Mouse (Mus musculus) hindbrain, embryonic 10.5 days (tissue): ENCODE measurements around the gene Rnf19b. TPM values are rescaled to one million over a fixed set of nuclear protein-coding genes. Genes with fewer than 3 reads are reported as not detected.
A peak's percentile ranks its signal among the peaks of the same experiment; 100 is the strongest.

Experiments used
- DNase-seq: peaks from one replicate; pipeline ENCODE4 v3.0.0-alpha.2; 2017; ENCODE audit warnings: low spot score
- H3K27ac ChIP-seq: fragments of 300-500 bp; sonication (generic); 2 replicates; pipeline ENCODE4 v1.5.1; 2016; ENCODE audit warnings: mild to moderate bottlenecking, moderate library complexity
- H3K27me3 ChIP-seq: fragments of 300-500 bp; sonication (generic); 2 replicates; pipeline ENCODE4 v1.6.1; 2016; ENCODE audit warnings: mild to moderate bottlenecking; ENCODE audit not compliant: poor library complexity, insufficient read depth, severe bottlenecking
- H3K36me3 ChIP-seq: fragments of 300-500 bp; sonication (generic); 2 replicates; pipeline ENCODE4 v1.6.1; 2016; ENCODE audit warnings: mild to moderate bottlenecking, moderate library complexity
- H3K4me1 ChIP-seq: fragments of 300-500 bp; sonication (generic); replicated peaks from 2 replicates; pipeline ENCODE4 v1.6.1; 2016; ENCODE audit warnings: mild to moderate bottlenecking
- H3K4me3 ChIP-seq: fragments of 300-500 bp; sonication (generic); 2 replicates; pipeline ENCODE4 v1.5.1; 2016; ENCODE audit warnings: mild to moderate bottlenecking, moderate library complexity
- H3K9me3 ChIP-seq: fragments of 300-500 bp; sonication (generic); 2 replicates; pipeline ENCODE4 v1.6.1; 2016; ENCODE audit warnings: mild to moderate bottlenecking, moderate library complexity
- WGBS: fragments of 180-500 bp; shearing (Covaris S2); methylation state at CpG from one replicate; pipeline ENCODE4 v1.1.7; 2016; 5-methylcytosine and 5-hydroxymethylcytosine counted together
- polyA plus RNA-seq: library from polyadenylated mRNA; unstranded; fragments of >200 nt; fragmentation: Nextera tagmentation; extraction: Ambion mirVana; gene quantifications from 2 replicates; pipeline ENCODE4 v1.2.1, GENCODE M21; 2016

Rnf19b gene
- polyA plus RNA-seq, result 9.2 and 9.9 TPM in 2 replicates

DNA sequence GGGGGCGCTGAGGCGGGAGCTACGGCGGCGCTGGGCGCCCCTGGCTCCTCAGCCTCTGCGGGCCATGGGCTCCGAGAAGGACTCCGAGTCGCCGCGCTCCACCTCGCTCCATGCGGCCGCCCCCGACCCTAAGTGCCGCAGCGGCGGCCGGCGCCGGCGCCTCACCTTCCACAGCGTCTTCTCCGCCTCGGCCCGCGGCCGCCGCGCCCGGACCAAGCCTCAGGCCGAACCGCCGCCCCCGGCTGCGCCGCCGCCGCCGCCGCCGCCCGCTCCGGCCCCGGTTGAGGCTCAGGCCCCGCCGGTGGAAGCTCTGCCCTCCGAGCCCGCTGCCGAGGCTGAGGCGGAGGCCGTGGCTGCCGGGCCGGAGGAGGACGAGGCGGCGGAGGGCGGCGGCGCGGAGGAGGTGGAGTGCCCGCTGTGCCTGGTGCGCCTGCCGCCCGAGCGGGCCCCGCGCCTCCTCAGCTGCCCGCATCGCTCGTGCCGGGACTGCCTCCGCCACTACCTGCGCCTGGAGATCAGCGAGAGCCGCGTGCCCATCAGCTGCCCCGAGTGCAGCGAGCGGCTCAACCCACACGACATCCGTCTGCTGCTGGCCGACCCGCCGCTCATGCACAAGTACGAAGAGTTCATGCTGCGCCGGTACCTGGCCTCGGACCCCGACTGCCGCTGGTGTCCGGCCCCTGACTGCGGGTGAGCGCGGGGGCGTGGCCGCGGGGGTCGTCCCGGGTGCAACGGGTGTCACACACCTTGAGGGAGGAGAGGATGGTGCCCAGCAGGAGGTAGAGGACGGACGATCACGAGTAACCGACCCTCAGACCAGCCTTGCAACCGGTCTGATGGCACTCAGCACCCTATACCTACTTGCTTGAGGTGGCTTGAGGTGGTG is at the start of gene Rnf19b:
TSS of gene Rnf19b (plus strand) at position 65 of the 886 bp plus-strand sequence.
- peaks cover 23% of the 10 kb centered on the region for H3K4me1 ChIP-seq
- H3K36me3 ChIP-seq, result no peaks in the 10 kb centered on the region
- under 1% methylated on average over 104 of the region's 107 CpGs for WGBS
- H3K27ac ChIP-seq, result peak within 1 kb of the TSS; percentile 94
- H3K4me3 ChIP-seq, result peak within 1 kb of the TSS; percentile 81
- no peaks in the 10 kb centered on the region for H3K9me3 ChIP-seq
- peak; percentile 57 for DNase-seq
- no peaks in the 10 kb centered on the region for H3K27me3 ChIP-seq

DNA sequence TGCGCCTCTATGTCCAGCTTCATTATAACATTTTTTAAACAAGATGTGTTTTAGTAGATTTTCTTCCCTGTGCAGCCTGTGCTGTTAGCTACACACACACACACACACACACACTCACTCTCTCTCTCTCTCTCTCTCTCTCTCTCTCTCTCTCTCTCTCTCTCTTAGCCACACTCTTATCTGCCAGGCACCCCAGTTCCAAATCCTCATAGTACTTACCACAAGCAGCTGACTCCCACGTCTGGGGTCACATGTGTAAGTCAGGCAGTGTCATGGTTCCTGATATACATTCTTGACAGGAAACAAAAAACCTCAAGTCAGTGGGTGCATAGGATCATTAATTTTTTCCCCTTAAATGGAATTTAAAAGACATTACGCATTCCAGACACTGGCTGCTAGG is 49.4 kb upstream of the Rnf19b start:
- no peak for DNase-seq
- Histone ChIP-seq H3K9me3 (no peaks in the 10 kb centered on the region), H3K36me3 (peaks cover 78% of the 10 kb centered on the region), H3K27ac (no peak overlapping the region), H3K4me3 (no peak overlapping the region), H3K27me3 (no peaks in the 10 kb centered on the region), H3K4me1 (peaks cover 10% of the 10 kb centered on the region)
- WGBS, result 92% methylated on average over 3 of the region's 3 CpGs

DNA sequence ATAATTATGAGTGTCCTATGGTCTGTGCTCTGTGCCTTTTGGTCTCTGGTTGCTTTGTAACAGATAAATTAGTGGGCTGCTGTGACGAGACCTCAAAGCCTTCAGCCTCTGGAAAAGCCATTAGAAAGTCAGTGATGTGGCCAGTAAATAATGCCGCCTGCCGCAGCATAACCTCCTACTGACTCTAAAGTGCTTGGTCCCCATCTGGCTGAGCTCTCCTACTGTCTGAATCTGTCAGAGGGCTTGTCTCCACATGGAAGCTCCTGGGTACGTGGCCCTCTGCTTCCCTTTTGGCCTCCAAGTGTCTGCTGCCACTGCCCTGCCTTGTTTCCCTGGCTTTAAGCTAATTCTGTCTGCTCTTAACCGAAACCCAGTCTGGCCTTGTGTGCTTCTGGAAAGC is 48.5 kb upstream of the Rnf19b start:
- H3K9me3 ChIP-seq, result no peaks in the 10 kb centered on the region
- no peak overlapping the region for H3K27ac ChIP-seq
- peaks cover 10% of the 10 kb centered on the region for H3K4me1 ChIP-seq
- WGBS, result 73% methylated on average over 5 of the region's 5 CpGs
- no peaks in the 10 kb centered on the region for H3K27me3 ChIP-seq
- no peak for DNase-seq
- H3K36me3 ChIP-seq, result peaks cover 72% of the 10 kb centered on the region
- H3K4me3 ChIP-seq, result no peak overlapping the region

DNA sequence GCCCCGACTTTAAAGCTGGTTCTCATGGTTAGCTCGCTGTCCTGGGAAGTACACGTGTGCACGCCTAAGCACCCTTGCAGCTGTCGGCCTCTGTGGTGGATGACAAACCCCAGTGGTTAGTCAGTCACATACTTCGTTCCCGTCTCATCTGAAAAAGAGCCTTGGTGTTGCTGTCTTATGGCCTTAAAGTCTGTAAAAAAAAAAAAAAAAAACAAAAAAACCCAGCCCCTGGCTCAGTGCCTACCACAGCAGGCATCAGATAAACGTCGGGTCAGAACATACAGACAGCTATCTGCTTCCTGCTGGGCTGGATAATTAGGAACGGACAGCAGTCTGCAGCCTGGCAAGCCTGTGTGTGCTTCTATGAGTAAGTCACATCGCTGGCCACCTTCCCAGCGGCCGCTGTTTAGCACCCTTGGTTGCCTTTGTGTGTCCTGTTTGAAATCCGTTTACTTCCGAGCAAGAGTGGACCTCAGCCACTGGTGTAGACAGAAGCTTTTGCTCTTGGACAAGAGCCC is 46.4 kb upstream of the Rnf19b start:
- no peak for DNase-seq
- no peak overlapping the region for H3K4me3 ChIP-seq
- H3K27ac ChIP-seq, result no peak overlapping the region
- 46% methylated on average over 15 of the region's 15 CpGs for WGBS
- H3K4me1 ChIP-seq, result peaks cover 17% of the 10 kb centered on the region
- H3K36me3 ChIP-seq, result peaks cover 51% of the 10 kb centered on the region
- 0 out of 2 replicates have a peak, but pooled peaks cover 2% of the 10 kb centered on the region for H3K9me3 ChIP-seq
- peaks cover 4% of the 10 kb centered on the region; the same call in 1 of the 2 replicates for H3K27me3 ChIP-seq

DNA sequence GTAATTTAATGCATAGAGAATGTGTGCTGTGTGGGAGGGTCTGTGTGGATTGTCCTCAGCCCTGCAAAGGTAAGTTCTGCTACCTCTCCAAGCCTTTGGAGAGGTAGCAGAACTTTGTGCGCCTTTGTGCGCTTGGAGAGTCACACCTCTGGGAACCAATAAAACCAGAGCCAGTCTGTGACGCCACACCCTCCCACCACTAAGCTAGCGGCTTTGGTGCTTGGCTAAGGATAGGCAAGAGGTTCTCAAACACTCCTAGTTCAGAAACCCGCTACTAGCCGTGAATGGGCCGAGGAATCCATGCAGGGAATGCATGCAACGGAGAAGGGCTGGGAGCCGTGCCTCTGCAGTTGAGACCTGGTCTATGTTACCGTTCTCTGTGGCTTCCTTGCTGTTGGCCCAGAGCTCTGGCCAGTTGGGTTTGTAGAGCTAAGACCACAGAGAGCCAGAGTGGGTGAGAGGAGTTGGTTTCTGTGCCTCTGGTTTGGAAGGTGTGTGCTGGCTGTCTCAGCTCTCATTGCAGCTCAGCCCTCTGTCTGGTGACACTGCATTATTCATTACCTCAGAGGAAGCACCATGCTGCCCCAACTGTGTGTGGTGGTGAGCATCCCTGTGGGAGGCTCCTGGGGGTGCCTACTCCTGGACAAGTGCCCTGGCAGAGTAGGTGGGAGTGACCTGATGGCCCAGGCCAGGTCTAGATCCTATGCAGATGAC is 44.8 kb upstream of the Rnf19b start:
- no peak overlapping the region for H3K4me3 ChIP-seq
- peaks cover 34% of the 10 kb centered on the region for H3K36me3 ChIP-seq
- 64% methylated on average over 10 of the region's 10 CpGs for WGBS
- no peak for DNase-seq
- H3K27me3 ChIP-seq, result peaks cover 4% of the 10 kb centered on the region; the same call in 1 of the 2 replicates
- no peak overlapping the region for H3K27ac ChIP-seq
- peaks cover 17% of the 10 kb centered on the region for H3K4me1 ChIP-seq
- 0 out of 2 replicates have a peak, but pooled peaks cover 2% of the 10 kb centered on the region for H3K9me3 ChIP-seq

DNA sequence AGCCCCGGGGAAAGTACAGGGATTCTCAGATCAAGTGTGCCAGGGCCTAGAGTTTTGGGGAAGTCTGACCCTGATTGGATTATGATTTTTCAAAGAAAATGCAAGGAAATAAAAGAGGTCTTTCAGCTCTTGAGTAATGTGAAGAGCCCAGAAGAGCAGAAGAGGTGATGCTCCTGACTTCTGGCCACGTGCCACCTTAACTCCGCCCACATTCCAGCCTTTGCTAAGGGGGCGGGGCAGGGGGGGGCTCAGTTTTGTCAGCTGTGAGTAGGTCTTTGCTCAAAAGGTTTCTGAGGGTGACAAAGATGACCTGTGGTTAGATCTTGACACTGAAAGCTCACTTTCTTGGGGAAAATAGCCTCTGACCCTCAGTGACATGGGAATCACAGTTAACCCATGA is 41.7 kb upstream of the Rnf19b start:
- no peak overlapping the region for H3K27ac ChIP-seq
- H3K4me3 ChIP-seq, result no peak overlapping the region
- WGBS, result 34% methylated on average over 4 of the region's 4 CpGs
- H3K4me1 ChIP-seq, result peaks cover 24% of the 10 kb centered on the region
- peaks cover 4% of the 10 kb centered on the region; the same call in 1 of the 2 replicates for H3K27me3 ChIP-seq
- H3K9me3 ChIP-seq, result 0 out of 2 replicates have a peak, but pooled peaks cover 2% of the 10 kb centered on the region
- DNase-seq, result no peak
- peaks cover 5% of the 10 kb centered on the region; the same call in 1 of the 2 replicates for H3K36me3 ChIP-seq

DNA sequence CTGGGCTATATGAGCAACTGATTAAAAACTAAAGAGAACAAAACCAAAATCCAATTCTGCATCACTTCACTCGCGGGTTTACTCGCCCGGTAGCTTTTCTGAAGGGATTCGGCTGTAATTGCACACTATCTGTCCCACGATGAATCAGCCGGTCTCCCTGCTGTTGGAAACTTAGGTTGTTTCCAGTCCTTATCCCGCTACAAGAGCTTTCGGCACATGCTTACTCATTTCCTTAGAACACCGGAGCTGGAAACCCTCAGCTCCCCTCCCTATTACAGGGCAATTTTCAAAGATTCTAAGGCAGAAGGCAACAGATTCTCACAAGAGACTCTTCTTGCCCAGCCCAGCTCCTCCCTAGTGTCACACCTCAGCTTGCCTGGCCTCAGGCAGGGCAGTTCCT is 40.9 kb upstream of the Rnf19b start:
- Histone ChIP-seq H3K27ac (no peak overlapping the region), H3K36me3 (no peaks in the 10 kb centered on the region), H3K4me1 (peaks cover 19% of the 10 kb centered on the region), H3K4me3 (no peak overlapping the region), H3K9me3 (0 out of 2 replicates have a peak, but pooled peaks cover 2% of the 10 kb centered on the region), H3K27me3 (peaks cover 4% of the 10 kb centered on the region; the same call in 1 of the 2 replicates)
- 91% methylated on average over 10 of the region's 10 CpGs for WGBS
- DNase-seq, result no peak

DNA sequence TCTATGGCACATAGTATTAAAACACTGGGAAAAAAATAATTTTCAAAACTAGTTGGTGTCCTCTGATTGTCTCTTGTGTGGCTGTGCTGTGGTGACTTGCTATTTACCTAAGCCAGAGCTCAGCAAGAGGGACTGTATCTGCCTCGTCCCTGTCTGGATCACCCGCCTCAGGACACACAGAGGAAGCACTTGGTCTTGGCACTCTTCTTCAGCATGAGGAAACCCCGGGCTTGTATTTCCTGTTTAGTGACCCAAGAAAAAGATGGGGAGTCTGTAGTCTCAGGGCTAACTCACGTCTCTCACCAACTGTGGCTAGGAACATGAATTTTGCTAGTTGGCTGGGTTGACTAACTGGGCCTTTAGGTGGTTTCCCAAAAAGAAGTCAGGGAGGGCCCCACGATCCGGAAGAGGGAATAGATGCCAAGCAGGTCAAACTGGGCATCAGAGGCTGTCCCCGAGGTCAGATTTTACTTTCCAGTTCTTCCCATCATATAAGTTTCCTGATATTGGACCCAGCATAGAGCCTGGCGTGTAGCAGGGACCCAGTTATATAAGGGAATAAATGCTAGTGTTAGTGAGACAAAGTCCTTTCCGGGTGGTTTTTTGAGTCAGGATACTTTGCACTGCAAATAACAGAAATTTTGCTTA is 39.2 kb upstream of the Rnf19b start:
- no peak overlapping the region for H3K4me3 ChIP-seq
- DNase-seq, result no peak
- H3K27me3 ChIP-seq, result peaks cover 4% of the 10 kb centered on the region; the same call in 1 of the 2 replicates
- 84% methylated on average over 9 of the region's 9 CpGs for WGBS
- H3K36me3 ChIP-seq, result no peaks in the 10 kb centered on the region
- H3K27ac ChIP-seq, result no peak overlapping the region
- peaks cover 14% of the 10 kb centered on the region for H3K4me1 ChIP-seq
- H3K9me3 ChIP-seq, result 0 out of 2 replicates have a peak, but pooled peaks cover 2% of the 10 kb centered on the region

DNA sequence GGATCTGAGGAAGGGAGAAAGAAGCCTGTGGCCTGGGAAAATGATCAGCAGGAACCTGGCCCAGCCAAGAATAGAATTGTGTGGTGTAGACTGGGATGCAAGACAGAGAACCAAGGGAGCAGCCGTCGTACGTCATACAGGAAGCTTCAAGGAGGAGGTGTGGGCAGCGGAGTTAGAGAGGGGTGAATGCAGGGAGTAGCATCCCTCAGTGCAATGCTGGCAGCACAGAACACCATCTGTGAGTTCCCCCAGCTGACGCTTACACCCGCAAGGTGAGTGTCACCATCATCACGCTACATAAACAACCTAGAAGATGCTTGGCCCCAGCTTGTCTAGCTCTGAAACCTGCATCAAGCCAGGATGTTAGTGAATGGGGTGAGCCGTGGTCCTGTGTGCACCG is 38.3 kb upstream of the Rnf19b start:
- H3K27ac ChIP-seq, result no peak overlapping the region; the same call in 1 of the 2 replicates
- peaks cover 4% of the 10 kb centered on the region; the same call in 1 of the 2 replicates for H3K27me3 ChIP-seq
- H3K4me1 ChIP-seq, result peaks cover 14% of the 10 kb centered on the region
- DNase-seq, result no peak
- WGBS, result 83% methylated on average over 9 of the region's 9 CpGs
- 0 out of 2 replicates have a peak, but pooled peaks cover 1% of the 10 kb centered on the region for H3K9me3 ChIP-seq
- H3K36me3 ChIP-seq, result no peaks in the 10 kb centered on the region
- no peak overlapping the region for H3K4me3 ChIP-seq

DNA sequence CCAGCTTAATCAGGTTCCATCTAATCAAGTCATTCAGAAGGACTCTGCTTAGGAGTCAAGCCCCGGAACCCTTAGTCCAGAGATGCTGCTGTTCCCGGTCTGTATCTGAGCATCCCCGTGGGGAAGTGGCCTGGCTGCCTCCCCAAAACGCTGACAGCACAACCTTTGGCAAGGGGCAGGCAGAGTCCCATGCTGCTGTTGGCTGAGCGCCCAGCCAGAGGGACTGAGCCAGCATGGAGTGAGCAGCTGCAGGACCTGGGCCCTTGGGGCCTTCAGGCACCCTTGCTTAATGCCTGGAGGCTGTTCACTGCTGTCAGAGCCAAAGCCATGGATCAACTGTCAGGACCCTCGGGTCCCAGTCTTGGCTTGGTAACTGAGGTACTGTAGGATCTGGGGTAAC is 37.6 kb upstream of the Rnf19b start:
- WGBS, result 72% methylated on average over 6 of the region's 6 CpGs
- H3K9me3 ChIP-seq, result no peaks in the 10 kb centered on the region
- H3K4me1 ChIP-seq, result peaks cover 14% of the 10 kb centered on the region
- peaks cover 4% of the 10 kb centered on the region; the same call in 1 of the 2 replicates for H3K27me3 ChIP-seq
- H3K27ac ChIP-seq, result peak overlapping the region; percentile 66
- no peaks in the 10 kb centered on the region for H3K36me3 ChIP-seq
- no peak overlapping the region for H3K4me3 ChIP-seq
- no peak for DNase-seq

DNA sequence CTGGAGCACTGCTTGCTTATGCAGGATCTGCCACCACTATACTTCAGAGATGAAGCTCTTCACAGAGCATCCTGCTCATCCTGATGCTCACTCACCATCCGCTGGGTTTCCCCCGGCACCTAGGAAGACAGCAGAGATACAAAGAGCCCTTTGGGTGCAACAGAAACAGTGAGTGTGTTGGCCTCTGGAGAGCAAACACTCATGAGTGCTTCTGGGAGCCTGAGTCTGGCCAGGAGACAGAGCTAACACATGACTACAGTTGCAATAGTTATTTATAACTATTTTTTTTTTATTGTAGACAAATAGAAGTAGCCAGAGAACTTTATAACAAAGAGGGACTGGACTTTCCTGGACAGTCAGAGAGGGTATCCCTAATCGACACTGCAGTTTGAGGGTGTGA is 36.6 kb upstream of the Rnf19b start:
- Histone ChIP-seq H3K36me3 (no peaks in the 10 kb centered on the region), H3K27ac (no peak overlapping the region), H3K4me3 (no peak overlapping the region), H3K4me1 (peaks cover 9% of the 10 kb centered on the region; the same call in 1 of the 2 replicates), H3K9me3 (no peaks in the 10 kb centered on the region), H3K27me3 (no peaks in the 10 kb centered on the region)
- DNase-seq, result no peak
- 88% methylated on average over 3 of the region's 3 CpGs for WGBS

DNA sequence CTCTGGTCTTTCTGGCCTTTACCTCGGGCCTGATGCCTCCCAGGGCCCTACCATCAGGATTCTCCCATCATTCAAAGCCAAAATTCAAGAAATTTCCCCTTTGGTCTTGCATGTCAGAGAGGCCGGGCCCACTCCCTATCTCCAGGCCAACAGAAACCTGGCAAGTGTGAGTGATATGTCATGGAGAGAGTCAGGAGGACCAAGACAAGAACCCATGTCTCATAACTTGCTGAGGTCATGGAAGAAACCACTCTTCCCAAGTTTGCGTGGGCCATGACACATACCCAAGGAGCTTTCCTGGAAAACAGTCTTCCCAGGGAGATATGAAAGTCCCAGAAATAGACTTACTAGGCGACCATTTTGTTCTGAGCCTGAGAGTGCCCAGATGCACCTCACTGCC is 36.2 kb upstream of the Rnf19b start:
- no peaks in the 10 kb centered on the region for H3K36me3 ChIP-seq
- H3K27ac ChIP-seq, result no peak overlapping the region
- H3K27me3 ChIP-seq, result no peaks in the 10 kb centered on the region
- DNase-seq, result no peak
- no peak overlapping the region for H3K4me3 ChIP-seq
- 81% methylated on average over 4 of the region's 4 CpGs for WGBS
- H3K4me1 ChIP-seq, result peaks cover 7% of the 10 kb centered on the region; the same call in 1 of the 2 replicates
- no peaks in the 10 kb centered on the region for H3K9me3 ChIP-seq
